Mouse (Mus musculus) ES-Bruce4 (cell line): ENCODE measurements around the gene Epn3.

ENCODE experiments used
- CTCF ChIP-seq: IDR thresholded peaks from one replicate; pipeline ENCODE4 v1.8.1; 2011; ENCODE audit warnings: low read depth, low read length
- POLR2A ChIP-seq: IDR thresholded peaks from one replicate; pipeline ENCODE4 v1.8.1; 2011; ENCODE audit warnings: low read length; ENCODE audit not compliant: insufficient read depth

GRCm38 (mm10) chr11:94528879-94529278 lies 29.1 kb upstream of the Epn3 start:
- TF ChIP-seq CTCF (no peak), POLR2A (no peak)
